Mouse (Mus musculus): Measurements from ENCODE around the gene Hrc.

- TF ChIP-seq CTCF (IDR thresholded peaks at IDR 0.05; ENCODE audit: low read depth, low read length) (no peak), POLR2A (IDR thresholded peaks at IDR 0.05; ENCODE audit: extremely low read depth, insufficient read depth, low read length) (no peak)
Measured at GRCm38 (mm10) chr7:45332685-45333425, 2.2 kb upstream of the Hrc start.

Measured in liver, adult 2 months (tissue).